Mouse (Mus musculus) kidney, postnatal 10 days (tissue): ENCODE results near the gene Slc26a11.

Source experiments
- DNase-seq: peaks from one replicate; pipeline ENCODE4 v3.0.0; 2021; ENCODE audit warnings: mixed read lengths

Gene Slc26a11

DNA sequence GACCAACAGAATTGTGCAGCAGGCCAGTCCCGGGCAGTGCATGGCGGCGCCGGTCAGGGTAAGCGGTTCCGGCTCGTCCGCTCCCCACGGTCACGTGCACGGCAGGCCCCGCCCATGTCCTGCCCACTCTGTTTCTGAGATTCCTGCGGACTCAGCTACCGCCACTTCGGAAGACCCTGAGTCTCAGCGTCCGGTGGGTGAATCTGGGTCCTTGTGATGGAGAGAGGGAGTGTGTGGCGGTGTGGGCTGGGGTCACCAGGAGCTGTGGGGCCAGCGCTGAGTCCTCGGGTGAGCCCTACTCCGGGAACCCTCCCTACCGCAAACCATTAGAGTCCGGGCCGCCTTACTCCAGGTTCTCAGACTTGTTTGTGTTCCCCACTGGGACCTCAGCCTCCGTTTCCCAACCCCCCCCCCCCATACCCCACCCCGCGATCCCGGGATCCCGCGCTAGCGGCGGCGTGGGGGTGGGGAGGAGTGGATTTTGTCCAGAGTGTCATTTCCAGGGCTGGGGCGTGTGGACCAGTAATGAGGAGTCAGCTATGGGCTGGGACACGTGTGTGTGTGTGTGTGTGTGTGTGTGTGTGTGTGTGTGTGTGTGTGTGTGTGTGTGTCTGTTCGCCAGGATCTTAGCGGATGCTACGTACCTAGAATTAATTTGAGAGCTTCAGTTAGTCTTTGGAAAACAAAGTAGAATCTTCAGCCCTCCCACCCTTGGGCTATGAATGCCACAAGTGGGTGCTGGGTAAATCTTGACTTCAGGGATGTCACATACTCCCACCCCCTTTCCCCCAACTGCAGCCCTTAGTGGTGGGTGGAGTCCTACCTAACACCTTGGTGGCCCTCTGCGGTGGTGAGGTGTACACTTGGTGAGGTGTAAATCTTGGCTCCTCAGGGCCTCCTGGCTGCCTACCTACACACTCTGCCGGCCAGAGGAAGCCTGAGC, at the start of gene Slc26a11, which contains the start of gene Sgsh:
Gene Slc26a11, plus strand, starts transcription at position 115 of the 943 bp plus-strand sequence.
Gene Sgsh, minus strand, starts transcription at position 94 of the 943 bp plus-strand sequence.
- DNase-seq = peak; percentile 96

DNA sequence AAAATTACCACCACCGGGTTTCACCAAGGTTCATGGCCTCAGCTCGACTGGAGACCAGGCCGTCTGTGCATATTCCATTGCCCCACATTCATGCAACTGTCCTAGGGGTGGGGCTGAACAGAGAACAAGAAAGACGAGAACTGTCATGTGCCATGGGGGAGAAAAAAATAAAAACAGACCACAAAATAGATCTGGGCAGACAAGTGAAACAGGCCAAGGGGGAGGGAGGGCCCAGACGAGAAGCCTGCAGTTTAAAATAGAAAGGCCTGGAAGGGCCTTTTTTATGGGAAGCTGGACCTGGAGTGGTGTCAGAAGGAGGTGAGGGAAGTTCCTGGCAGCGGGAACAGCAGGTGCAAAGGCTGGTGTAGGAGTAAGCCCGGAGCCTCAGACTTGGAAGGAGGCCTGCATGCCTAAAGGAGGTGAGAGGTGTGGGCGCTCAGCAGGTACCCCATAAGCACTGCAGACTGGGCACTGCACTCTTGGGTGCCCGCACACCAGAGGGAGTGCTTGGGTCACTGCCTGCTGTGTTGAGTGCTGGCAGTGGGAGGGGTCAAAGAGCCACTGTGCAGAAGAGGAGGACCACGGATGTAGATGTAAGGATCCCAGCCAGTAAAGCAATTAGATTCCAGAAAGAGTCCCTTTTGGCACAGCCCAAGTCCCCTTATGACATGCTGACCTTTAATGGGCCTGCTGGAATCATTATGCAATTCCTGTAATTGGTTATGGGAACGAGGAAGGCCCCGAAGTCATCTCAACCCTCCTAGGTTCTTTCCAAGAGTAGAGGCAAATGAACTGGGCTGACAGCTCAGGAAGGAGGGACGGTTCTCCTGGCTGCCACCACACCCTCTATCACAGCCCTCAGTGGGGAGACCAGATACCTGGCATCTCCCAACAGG, 48.3 kb upstream of the Slc26a11 start:
- no peak for DNase-seq

DNA sequence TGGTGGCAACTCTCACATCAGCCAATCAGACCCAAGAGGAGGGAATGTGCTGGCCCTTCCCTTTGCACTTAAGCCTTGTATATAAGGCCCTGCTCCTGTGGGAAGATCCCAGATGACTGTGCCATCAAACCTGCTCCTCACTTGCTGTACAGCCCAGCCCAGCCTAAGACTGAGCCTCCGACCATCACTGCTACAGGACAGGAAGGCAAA, 47.8 kb upstream of the Slc26a11 start, which contains the start of gene Card14:
Gene Card14, plus strand, starts transcription at position 111 of the 210 bp plus-strand sequence.
- no peak for DNase-seq

GRCm38 (mm10) chr11:119307916-119308315, 47.4 kb upstream of the Slc26a11 start:
- no peak for DNase-seq

GRCm38 (mm10) chr11:119310621-119311020, 44.7 kb upstream of the Slc26a11 start:
- DNase-seq = no peak

GRCm38 (mm10) chr11:119314252-119314936, 41.0 kb upstream of the Slc26a11 start:
- DNase-seq = peak; percentile 66

- DNase-seq = no peak
Observed at GRCm38 (mm10) chr11:119316720-119317119, 38.6 kb upstream of the Slc26a11 start.

DNA sequence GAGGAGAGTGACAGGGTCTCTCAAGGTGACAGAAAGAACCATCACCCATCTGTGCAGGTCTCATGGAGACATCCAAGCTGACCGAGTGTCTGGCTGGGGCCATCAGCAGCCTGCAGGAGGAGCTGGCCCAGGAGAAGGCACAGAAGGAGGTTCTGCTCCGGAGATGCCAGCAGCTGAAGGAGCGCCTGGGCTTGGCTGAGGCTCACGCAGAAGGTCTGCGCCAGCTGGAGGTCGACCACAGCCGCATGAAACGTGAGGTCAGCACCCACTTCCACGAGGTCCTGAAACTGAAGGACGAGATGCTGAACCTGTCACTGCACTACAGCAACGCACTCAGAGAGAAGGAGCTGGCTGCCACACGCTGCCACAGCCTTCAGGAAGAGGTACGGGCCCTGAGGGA, 32.8 kb upstream of the Slc26a11 start:
- DNase-seq = no peak

- no peak for DNase-seq
Observed at GRCm38 (mm10) chr11:119325068-119325467, 30.3 kb upstream of the Slc26a11 start.

DNA sequence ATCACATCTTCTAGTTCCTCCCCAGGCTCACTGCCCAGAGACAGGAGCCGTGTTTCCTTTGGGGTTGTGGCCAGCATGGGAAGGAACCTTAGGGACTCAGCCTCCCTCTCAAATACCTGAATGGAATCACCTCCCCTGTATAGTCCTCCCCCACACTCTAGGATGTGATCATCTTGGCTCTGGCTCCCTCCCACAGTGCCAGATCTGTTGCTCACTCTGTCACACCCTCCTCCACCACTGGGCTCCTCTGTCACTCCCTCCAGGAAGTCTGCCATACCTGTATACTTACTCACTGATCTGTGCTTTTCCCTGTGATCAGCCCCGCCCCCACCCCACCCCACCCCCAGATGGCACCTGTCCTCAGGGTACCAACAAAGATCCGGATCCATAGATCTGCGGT, 24.8 kb upstream of the Slc26a11 start:
- no peak for DNase-seq

DNA sequence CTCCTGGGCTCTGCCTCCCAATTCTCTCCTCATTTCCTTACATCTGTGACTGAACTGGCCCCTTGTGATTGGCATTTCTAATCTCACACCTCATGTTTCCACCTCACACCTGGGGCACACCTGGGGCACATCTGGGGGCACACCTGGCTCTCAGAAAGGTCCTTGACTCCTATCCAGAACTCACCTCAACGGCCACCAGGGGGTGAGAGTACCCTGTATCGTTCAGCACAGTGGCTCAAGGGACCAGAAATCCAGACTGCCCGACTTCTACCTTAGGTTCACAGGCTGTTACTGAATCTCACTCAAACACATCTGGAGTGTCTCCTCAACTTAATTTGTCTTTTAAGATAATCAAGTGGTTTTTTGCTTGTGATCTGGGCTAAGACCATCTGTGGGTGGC, 23.4 kb upstream of the Slc26a11 start:
- DNase-seq = no peak

DNA sequence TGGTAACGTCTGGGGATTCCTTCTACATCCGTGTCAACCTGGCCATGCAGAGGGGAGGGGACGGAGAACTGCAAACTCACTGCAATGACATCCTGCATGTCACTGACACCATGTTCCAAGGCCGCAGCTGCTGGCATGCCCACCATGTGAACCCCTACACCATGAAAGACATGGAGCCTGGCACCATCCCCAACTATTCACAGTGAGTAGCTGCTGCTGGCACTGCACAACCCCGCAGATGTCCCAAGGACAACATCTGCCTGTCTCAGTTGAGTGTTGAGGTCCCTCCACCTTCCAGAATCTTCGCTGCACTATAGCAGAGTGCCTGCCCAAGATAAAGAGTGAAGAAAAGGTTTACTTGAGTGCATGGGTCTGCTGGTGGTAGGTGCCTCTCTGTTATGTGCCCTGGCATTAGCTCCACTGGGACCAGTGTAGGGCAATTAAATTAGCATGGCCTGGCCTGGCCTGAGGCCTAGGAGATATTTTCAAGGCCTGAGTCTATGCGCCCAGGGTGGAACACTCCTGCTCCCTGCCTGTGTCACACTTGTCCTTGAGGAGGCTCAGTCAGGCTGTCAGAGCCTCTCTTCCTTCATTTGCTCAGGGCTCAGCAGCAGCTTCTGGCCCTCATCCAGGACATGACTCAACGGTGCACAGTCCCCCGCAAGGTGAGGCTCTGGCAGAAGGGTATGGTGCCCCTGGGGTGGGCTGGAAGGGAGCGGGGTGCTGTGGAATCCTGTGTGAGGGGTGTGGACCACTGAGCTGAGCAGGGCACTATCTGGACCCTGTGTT, 16.9 kb upstream of the Slc26a11 start:
- DNase-seq = no peak

DNA sequence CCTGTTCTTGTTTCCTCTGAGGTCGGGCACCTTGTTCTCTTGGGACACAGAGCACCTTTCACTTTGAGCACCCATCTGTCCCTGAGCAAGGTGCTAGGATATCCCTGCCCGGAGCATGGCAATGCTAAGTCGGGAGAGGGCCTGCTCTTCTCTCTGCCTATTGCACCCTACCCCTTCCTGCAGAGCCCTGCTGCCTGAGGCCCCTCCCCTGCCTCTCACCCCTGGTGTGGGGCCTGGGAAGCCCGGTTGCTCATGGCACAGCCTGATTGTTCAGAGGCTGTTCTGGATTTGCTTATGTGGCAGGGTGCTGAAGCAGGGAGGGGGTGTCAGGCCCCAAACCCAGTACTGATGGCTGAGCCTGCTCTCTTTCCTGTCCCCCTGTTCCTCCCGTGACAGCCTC, 16.2 kb upstream of the Slc26a11 start:
- DNase-seq = no peak

GRCm38 (mm10) chr11:119339637-119340036, 15.7 kb upstream of the Slc26a11 start:
- DNase-seq = peak; percentile 86

DNA sequence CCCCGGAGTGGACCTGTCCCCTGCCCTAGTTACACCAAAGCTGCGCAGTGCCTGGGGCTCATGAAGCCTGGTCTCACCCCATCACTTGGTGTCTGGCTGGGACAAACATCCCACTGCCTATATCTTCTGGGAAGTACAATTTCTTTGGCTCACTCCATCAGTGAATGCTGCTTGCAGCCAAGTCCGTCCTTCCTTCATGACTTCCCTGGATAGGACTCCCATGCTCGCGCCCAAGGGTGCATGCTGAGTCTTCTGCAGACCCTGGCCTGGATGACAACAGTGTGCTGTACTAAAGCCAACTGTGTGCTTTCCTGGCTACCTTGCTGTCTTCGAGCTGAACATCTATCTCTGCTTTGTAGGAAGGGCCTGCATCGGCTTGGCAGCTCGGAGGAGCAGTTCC, 11.2 kb upstream of the Slc26a11 start:
- no peak for DNase-seq

GRCm38 (mm10) chr11:119344865-119345264, 10.5 kb upstream of the Slc26a11 start:
- DNase-seq = no peak

DNA sequence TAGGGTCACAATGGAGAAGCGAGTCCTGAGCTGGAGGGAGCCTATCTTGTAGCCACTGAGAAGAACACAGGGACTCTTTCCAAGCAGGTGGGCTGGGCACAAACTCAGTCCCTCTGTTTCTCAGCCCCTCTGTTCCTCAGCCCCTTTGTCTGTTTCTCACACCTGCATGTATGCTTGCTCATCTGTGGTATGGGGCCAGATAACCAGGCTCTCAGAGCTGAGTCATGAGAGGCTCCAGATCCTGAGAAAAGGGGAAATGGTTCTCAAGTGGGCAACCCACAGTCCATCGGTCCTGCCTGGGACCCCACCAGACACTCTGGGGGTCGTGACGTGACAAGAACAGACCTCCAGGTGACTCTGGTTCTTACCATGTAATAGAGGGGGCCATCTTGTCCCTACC, 8.2 kb upstream of the Slc26a11 start:
- DNase-seq = no peak

DNA sequence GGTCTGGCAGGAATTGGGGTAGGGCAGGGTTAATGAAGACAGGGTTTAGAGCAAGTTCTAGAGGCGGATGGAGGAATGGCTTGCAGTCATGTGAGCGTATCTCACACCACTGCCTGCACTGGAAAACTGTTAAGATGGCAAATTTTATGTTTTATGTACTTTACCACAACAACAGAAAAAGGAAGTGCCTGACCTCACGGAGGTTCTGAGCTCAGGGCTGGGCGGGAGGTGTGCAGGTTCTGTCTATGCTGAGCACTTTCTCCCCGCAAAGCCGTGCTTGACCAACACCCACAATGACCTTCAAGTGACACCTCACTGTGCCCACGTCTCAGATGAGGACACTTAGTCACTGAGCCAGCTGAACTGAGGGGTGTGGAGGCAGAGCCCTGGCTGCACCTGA, 3.2 kb upstream of the Slc26a11 start:
- DNase-seq = no peak

GRCm38 (mm10) chr11:119353946-119354345, 1.4 kb upstream of the Slc26a11 start:
- DNase-seq = no peak

GRCm38 (mm10) chr11:119354798-119355442, 437 bp upstream of the Slc26a11 start:
- peak; percentile 72 for DNase-seq

DNA sequence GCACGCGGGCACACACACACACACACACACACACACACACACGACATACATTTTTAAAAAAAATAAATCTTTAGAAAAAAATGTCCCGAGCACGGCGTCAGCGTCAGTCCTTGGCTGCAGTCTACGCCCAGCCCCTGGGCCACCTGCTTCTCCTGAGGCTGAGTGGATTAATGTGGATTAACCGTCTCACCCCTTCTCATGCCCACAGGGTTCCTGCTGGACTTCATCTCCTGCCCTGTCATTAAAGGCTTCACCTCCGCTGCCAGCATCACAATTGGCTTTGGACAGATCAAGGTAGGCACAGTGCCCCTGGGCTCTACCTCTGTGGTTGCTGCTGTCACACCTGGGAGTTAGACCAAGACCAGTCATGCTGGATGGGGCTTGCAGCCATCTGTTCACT, 3.7 kb downstream of the Slc26a11 start:
- no peak for DNase-seq
